Mouse (Mus musculus) gastrocnemius, postnatal 36 days (tissue): Measurements from ENCODE around the gene App. TPM values are rescaled to one million over a fixed set of nuclear protein-coding genes. Genes with fewer than 3 reads are reported as not detected.

ENCODE experiments used
- DNase-seq, 2 experiments: peaks; one replicate each; pipeline ENCODE4 v3.0.0; 2022
- intact Hi-C: fragments of 180-260 bp; cut with DNase I; formaldehyde crosslinking; loops from one replicate; pipeline ENCODE4 v1.15.1; 2025
- long read RNA-seq, 2 experiments: library from polyadenylated mRNA; stranded (forward); transcript quantifications; one replicate each; pipeline ENCODE4 v2.0.0; 2021
- total RNA-seq, 2 experiments: library from RNA; stranded (reverse); gene quantifications; 2 replicates each; pipeline ENCODE4 v1.2.3; 2021

The App gene
- total RNA-seq = 10 to 100 TPM; 67.9 to 83.3 TPM
- long read RNA-seq, experiment 1, full-length matches to known transcripts = 16 of 30 reads
- long read RNA-seq, experiment 1, partial matches to known transcripts = 1 of 30 reads
- long read RNA-seq, experiment 1, other reads (novel, unspliced or antisense) = 13 of 30 reads
- long read RNA-seq, experiment 2, full-length matches to known transcripts = 20 of 34 reads
- long read RNA-seq, experiment 2, partial matches to known transcripts = 3 of 34 reads
- long read RNA-seq, experiment 2, other reads (novel, unspliced or antisense) = 11 of 34 reads

DNA sequence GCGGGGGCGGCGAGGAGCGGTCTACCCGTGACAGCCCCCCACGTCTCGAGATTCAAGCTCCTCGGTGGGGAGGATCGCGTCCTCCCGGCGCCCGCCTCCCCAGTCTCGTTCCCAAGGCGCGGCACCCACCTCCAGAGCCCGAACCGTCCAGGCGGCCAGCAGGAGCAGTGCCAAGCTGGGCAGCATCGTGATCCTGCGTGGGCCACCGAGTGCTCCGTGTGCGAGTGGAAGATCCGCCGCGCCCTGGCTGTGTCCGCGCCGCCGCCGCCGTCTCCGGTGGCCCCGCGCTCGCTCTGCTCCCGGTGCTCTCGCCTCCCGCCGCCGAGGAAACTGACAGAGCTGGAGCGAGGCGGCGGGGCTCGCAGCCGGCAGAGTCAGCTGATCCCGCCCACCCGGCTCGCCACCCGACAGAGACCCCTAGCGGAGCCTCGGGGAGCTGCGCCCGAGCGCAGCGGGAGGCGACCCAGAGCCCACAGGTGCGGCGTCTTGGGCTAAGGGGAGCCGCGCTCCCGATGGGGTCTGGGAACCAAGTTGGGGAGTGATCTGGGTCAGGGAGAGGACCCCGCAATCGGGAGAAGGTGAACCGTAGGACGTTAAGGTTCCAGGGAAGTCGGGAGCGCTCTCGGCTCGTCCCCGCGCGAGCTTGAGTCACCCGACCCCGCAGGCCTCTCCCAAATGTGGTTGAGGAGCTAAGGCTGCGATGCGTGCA is at the start of gene App:
Gene App, minus strand, starts transcription at position 394 of the 709 bp plus-strand sequence.
- peak; percentile 87 to 89 for DNase-seq
- intact Hi-C loops = loop anchor here (2.0 to 10.0 kb wide), 3 partner anchors 36 to 217 kb away; no protein-coding TSS in a partner anchor

DNA sequence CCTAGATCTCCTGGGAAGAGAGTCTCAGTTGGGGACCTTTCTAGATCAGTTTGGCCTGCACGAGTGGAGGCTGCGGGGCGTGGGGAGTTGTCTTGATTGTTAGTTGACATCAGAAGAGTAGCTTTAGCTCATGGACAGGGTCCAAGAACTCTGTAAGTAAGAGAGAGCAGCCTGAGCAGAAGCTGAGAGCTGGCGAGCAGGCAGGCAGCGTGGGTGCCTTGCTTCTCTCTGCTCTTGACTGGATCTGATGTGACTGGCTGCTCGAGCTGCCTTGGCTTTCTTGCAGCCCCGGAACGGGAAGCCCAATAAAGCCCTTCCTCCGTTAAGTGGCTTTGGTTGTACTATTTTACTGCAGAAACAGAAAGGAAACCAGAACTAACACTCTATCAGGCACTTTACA is 42.3 kb upstream of the App start:
- DNase-seq = no peak
- intact Hi-C loops = no loop called here

DNA sequence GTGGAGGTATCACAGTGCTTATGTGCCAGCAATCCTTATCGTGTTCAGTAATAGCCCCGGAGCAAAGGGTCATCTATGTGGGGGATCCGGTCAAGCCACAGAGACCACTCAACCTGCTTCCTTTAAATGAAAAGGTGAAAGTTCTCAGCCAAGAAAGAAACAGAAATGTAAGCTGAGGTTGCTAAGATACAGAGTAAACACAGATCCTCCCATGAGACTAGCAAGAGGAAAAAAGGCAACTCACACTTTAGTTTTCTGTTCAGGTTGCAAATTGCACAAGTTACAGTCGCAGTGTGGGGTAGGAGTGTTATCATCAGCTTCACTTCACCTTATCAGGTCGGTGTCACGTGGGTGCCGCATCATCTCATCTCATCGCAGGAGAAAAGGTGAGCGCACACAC is 41.6 kb upstream of the App start:
- DNase-seq = no peak

DNA sequence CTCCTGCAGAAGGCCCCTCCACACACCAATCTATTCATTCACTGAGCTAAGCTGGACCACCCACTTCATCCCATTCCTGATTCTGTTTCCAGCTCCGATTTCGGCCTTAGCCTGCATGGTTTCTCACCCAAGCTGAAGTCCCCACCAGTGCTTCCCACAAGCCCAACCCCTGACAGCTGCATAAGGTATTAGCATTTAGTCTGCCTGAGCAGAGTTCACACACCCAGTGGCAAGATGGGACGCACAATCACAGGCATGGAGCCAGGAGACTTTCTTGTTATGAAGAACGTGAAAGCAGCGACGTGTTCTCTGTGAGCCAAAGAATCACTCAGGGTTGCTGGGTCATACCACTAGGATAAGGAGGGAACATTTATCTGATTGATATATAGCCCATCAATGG is 22.1 kb upstream of the App start:
- intact Hi-C loops = no loop called here
- peak in 1 of 2 experiments; percentile 24 for DNase-seq

More for the DNA sequence above, 41.6 kb upstream of the App start:
- intact Hi-C loops = no loop called here

DNA sequence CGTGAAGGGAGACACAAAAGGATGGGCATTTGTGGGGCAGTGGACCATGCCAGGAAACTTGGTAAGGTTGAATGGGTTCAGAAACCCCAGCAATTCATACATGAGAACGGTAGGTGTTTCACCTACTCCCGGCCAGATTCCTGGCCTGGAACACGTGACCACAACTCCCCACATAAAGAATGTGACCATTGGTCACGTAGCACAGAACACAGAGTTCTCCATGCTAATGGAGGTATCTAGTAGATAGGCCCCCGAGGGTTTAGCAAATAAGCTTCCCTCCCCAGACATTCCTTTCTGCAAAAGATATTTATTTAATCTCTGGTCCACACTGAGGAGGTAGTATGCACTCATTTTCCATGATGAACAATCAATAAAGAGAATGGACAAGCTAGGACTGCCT is 21.6 kb upstream of the App start:
- DNase-seq = no peak
- intact Hi-C loops = no loop called here

DNA sequence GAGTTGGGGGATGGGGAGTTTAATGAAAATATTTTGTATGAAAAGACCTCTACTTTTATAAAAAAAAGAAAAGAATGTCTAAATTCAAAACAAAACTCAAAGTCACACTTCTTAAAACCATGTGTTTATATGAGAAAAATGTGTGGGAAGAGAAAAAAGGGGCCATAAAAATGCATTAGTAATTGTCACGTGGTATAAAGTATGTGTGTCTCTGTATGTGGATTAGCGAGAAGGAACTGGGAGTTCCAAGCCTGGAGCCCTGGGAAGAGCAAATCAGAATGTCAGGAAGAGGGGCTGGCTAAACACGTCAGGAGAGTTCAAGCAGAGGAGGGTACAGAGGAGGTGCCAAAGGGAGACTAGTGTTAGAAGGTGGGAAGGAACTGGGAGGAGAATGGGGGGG is 7.9 kb upstream of the App start:
- intact Hi-C loops = no loop called here
- DNase-seq = no peak

DNA sequence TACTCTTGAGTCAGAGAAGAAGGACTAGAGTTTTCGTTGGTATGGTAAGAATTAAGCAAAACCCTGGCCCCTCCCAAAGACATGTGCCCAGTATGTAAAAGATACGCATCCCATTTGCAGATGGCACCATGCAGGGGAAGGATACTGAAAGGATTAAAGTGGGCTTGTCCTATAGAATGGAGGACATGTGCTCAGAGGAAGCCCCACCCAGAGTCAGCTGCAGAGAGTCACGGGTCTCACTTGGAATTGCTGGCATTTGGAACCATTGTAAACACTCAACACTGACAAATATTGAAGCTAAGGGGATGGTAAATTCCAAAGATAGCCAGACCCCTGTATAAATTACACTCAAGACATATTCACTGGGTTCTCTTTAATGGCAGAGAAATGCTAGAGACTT is 7.1 kb upstream of the App start:
- intact Hi-C loops = no loop called here

DNA sequence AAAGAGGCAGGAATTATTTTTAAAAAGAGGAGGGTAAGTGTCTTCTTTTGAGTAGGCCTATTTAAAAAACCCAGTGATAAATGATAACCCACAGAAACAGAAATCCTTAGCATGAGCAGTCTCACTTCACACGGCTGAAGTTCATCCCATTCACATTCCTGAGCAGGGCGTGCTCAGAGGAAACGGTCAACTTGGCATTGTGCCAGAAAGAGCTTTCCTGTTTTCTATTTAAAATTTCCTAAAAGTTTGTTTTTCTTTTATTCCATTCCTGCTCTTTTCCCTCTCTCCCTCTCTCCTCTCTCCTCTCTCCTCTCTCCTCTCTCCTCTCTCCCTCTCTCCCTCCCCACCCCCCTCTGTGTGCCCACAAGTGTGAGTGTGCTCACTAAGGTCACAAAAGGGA is 3.1 kb upstream of the App start:
- intact Hi-C loops = loop anchor here (10.0 kb wide), 1 partner anchor 112 kb away; no protein-coding TSS in a partner anchor
- no peak for DNase-seq

More for the DNA sequence above, 7.1 kb upstream of the App start:
- no peak for DNase-seq

DNA sequence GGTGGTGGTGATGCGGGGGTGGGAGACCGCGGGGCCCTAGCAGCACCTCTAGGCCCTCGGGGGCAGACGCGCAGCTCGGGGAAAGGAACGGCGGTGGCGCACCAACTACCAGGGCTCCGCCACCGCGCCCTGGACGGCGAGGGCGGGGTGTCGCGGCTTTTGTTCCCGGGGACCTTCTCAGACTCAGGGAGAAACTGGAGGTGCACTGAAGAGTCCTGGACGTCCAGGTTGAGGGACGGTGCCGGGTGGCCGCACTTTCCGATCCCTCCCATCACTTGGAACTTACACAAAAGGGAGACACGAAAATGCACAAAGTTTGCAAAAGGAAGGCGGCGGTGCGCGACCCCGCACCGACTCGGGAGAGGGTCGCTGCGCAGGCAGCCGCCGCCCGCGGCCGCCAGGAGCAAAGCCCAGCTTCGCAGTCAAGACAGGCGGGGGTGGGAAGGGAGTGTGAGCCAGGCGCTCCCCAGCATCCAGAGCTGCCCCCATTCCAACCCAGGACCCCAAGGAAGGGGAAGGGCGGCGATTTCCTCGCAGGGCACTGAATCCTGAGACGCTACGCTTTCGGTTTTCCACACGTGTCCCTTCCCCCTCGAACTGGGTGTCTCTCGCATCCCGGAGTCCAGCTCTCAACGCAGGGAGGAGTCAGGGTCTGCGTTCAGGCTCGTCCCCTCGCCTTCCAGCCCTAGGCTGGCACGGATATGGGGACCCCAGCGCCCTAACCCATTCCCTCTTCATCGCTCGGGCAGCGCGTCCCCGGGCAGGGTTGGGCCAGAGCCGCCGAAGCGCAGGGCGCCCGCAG is 794 bp downstream of the App start:
- peak; percentile 30 to 57 for DNase-seq
- intact Hi-C loops = loop anchor here (5.0 to 10.0 kb wide), 2 partner anchors 35 to 108 kb away; no protein-coding TSS in a partner anchor

DNA sequence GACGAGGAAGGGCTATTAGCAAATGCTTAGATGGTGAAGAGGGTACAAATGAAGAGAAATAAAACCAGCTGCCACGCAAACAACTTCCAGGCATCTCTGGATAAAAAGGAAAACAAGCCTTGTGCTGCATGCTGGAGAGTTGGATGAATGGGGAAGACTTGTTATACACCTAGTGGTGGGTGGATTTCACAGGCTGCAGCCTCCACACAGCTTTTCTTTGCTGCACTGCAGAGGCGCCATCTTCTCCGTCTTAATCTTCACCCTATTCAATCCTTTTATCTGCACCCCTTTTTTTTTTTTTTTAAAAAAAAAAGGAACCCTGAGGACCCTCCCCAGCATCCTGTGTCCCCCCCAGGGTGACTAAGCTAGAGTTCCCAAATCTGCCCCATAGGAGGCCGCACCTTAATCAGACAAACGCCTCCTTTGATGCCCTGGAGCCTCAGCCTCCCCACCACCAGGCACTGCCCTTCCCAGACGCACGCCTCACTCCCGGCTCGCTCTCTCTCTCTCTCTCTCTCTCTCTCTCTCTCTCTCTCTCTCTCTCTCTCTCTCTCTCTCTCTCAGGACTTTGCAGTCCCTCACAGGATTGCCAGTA is 1.5 kb downstream of the App start:
- intact Hi-C loops = loop anchor here (5.0 to 10.0 kb wide), 2 partner anchors 35 to 107 kb away; no protein-coding TSS in a partner anchor
- DNase-seq = no peak

DNA sequence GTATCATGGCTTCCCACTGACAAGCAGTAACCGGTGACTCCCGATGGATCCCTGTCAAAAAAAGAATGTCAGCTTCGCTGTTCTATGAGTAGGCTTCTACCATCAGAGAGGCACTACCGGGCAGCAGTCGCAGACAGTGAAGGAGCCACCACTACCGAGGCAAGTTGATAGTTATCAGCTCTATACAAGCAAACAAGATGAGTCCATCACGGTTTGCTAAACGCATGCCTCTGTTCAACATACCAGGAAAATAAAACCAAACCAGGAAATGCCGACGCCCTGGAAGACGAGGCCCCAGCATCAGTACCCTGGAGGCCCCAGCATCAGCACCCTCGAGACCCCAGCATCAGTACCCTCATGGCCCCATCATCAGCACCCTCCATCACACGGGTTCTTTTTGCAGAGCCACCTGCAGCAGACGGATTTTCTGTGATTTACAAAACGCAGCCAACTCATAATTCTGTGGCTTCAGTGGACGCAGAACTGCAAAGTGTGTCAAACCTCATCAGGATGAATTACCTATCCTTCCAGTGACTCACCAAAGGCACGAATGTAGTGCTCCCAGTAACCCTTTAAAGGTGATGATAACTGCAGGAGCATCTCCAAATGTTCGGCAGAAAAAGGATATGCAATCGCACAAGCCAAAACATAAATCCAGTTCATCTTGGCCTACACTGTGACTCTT is 2.6 kb downstream of the App start:
- intact Hi-C loops = loop anchor here (5.0 to 10.0 kb wide), 2 partner anchors 34 to 106 kb away; no protein-coding TSS in a partner anchor

DNA sequence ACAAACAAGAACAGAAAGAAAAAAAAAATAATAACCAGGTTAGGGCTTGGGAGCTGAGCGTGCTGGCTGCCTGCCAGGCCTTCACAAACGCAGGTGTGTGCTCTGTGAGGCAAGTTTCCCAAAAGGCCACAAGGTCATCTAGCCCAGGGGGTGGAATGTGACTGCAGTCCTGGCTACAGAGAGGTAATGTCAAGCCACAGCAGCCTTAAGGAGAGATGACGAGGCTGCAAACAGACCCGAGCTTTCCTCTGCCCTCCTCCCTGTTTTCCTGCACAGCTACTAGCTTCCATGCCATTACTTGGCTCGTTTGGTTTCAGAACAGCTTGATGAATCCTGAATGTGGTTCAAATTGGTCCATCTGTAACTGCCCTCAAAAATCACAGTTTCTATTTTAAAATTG is 4.7 kb downstream of the App start:
- intact Hi-C loops = no loop called here
- DNase-seq = no peak

More for the DNA sequence above, 2.6 kb downstream of the App start:
- DNase-seq = no peak

DNA sequence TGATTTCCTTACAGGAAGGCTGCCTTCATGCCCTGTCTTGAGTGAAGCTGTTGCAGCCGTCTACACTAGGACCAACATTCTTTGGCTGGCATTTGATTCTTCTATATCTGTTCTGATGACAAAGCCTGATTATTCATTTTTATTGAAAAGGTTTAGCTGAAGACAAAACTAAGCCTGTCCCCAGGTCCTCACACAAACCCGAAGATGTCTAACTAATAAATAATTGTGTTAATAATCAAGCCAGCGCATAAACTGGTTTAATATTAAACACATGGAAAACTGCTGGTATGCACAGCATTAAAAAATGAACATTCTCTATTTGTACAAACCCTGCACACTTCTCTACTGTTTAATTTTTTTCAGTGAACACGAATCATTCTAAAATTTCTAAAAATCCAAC is 7.4 kb downstream of the App start:
- intact Hi-C loops = no loop called here
- no peak for DNase-seq

DNA sequence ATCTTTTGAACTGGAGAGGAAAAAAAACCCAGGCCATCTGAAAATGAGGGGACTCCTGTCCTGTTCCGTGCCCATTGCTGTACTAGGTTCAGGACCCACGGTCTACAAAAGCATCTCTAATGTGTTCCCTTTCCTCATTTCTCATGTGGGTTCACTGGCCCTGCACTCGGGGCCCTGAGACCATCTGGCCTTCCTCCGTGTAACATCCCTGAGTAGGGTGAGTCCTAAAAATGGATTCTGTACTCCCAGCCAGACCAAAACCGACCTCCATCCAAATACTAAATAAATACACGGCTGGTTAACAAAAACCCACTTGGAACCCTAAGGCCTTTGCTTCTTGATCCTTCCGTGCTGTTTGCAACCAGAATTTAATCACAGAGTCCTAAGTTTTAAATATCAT is 7.9 kb downstream of the App start:
- intact Hi-C loops = no loop called here
- no peak for DNase-seq

DNA sequence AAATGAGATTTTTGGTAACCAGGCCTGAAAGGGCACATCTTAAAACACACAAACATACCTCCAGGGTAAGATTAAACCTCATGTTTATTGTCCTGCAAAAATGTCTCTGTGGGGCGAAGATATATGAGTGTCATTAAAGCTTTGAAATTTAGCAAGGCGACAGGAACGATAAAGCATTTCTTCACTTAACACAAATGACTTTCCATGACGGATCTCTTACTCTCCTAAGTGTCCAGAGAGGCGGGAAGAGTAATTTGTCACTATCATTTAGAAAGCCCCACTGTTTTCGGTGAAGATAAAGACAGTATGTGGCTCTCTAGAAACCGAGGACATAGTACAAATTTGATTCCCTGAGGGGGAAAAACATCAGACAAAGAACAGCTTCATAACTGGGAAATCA is 8.4 kb downstream of the App start:
- intact Hi-C loops = no loop called here
- no peak for DNase-seq

DNA sequence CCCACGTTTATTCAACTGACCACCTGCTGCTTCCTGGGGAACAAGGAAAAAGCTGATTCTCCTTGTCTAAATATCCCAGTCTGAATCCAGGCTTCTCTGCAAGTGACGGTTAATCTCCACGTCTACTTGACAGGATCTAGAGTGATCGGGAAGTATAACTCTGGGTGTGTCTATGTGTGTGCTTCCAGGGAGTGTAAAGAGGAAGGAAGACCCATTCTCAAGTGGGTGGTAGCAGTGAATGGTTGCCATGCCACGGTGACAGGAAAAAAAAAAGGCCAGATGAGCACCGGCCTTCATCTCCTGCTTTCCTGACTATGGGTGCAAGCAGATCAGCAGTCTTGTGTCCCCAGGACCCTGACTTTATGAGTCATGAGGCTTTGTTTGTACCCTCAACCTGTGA is 10.8 kb downstream of the App start:
- intact Hi-C loops = no loop called here
- DNase-seq = no peak

DNA sequence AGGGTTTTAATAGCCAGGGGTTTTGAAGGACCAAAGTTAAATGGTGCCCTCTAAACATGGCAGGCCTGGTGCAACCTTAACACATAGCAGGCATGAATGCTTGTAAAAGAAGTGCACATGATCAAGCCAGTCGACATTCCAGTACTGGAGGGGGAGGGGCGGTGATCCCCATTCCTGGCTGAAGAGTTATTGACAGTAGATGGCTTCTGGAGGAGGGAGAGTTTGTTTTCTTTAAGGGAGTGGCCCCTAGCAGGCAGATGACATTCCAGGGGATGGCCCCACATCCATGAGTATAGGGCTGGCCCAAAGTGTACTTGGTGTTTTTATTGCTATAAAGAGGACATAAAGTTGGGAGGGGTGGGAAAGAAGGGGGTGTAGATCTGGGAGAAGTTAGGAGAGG is 13.4 kb downstream of the App start:
- no peak for DNase-seq
- intact Hi-C loops = no loop called here

DNA sequence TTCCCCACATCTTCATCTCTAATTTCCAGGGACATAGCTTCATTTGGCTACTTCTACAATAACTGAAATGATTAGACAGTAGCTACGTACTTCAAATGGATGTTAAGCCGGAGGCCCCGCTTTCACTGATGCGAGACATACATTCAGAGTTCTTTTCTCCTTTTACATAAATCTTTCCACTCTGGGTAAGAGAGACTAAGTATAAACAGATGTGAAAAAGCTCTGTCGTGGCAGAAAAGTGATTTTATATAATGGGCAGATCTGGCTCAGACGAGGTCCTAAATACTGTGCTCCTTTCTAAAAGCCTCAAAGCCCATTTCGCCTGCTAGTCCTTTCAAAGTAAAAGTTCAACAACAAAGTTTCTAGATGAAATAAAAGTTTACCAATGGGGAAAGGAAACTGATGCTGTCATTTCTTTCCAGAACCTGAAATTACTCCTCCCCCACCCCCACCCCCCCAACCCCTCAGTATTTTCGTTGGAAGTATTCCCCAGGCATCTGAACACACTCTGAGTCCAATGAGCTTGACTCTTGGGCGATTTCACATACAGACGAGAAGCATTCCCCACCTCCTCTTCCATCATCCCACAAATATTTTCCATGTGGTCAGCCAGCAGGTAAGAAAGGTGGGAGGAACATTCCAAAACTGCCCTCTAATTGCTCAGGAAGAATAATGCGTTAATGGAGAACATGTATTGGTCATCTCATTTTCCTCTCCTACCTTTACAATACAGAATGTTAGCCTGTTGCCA is 15.6 kb downstream of the App start:
- intact Hi-C loops = no loop called here
- DNase-seq = no peak

DNA sequence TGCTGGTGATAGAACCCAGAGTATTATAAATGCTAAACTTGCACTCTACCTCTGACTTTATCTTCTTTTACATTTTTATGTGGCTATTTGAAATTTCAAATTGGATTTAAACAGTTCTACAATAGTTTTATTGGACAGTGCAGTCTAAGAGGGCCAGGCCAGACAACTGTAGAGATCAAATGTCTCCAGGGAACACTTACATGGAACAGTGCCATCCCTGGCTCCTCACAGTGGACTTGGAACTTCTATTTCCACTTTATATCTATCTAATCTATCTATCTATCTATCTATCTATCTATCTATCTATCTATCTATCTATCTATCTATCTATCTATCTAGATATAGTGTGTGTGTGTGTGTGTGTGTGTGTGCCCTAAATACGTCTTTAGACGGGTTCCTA is 16.4 kb downstream of the App start:
- intact Hi-C loops = no loop called here
- peak in 1 of 2 experiments; percentile 56 for DNase-seq
